9 mouse cellular contexts compared by ENCODE assay signal in the genomic region with DNA sequence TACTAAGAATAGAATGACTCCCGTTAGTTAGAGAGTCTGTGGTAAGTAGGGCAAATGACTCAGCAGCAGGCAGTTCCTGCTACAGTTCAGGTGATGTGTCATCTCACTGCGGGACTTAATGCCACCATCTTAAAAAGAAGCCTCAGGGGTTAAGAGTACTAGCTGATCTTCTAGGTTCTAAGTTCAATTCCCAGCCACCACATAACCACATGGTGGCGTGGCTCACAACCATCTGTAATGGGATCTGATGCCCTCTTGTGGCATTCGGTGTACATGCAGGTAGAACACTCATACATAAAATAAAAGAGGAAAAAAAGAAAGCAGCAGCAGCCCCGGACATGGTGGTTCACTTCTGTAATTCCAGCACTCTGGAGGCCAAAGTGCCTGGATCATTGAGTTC. TPM values are rescaled to one million over a fixed set of nuclear protein-coding genes. Genes with fewer than 3 reads are reported as not detected.
DNase-seq lines count a peak whose midpoint lies in the region; ATAC-seq lines count a peak whose summit lies in the region.
"Had no signal": no experiment of that assay in that cellular context is flagged by ENCODE, and none has a peak within 500 bp of the region (broad histone marks: within the 10 kb centered on the region; RNA-seq: fewer than 3 reads in every experiment).

No protein-coding gene starts in this region.

- no peak overlapping the region for H3K9ac ChIP-seq in hindbrain, embryonic 14.5 days
- no peak overlapping the region for H3K9ac ChIP-seq in hindbrain, embryonic 13.5 days
- H3K9ac ChIP-seq in neural tube, embryonic 11.5 days (ENCODE audit: low read length) = no peak overlapping the region

- no peaks in the 10 kb centered on the region for H3K27me3 ChIP-seq in hindbrain, embryonic 14.5 days (ENCODE audit: control insufficient read depth, insufficient read depth, low read length)
- no peaks in the 10 kb centered on the region for H3K27me3 ChIP-seq in hindbrain, embryonic 13.5 days
- H3K27me3 ChIP-seq in neural tube, embryonic 11.5 days (ENCODE audit: control insufficient read depth, insufficient read depth, low read length) = no peaks in the 10 kb centered on the region

- WGBS in hindbrain, embryonic 14.5 days = 38% methylated on average over 5 of the region's 5 CpGs
- WGBS in hindbrain, embryonic 13.5 days = 38% methylated on average over 5 of the region's 5 CpGs
- 48% methylated on average over 5 of the region's 5 CpGs for WGBS in neural tube, embryonic 11.5 days

- intact Hi-C loops in left cerebral cortex, postnatal 25 days (cut with DNase I) = no loop called here

- ATAC-seq in hindbrain, embryonic 14.5 days (ENCODE audit: low FRiP score) = no peak
- ATAC-seq in hindbrain, embryonic 13.5 days (ENCODE audit: low FRiP score) = no peak
- no peak for ATAC-seq in neural tube, embryonic 11.5 days (ENCODE audit: insufficient read depth, low FRiP score, low TSS enrichment)

- no peak overlapping the region for H3K27ac ChIP-seq in hindbrain, embryonic 14.5 days
- H3K27ac ChIP-seq in hindbrain, embryonic 13.5 days = no peak overlapping the region
- no peak overlapping the region for H3K27ac ChIP-seq in neural tube, embryonic 11.5 days (ENCODE audit: low read depth, low read length)

- H3K9me3 ChIP-seq in hindbrain, embryonic 14.5 days (ENCODE audit: control insufficient read depth, low read length) = no peaks in the 10 kb centered on the region
- H3K9me3 ChIP-seq in hindbrain, embryonic 13.5 days = no peaks in the 10 kb centered on the region
- H3K9me3 ChIP-seq in neural tube, embryonic 11.5 days (ENCODE audit: control insufficient read depth, low read length) = no peaks in the 10 kb centered on the region

- H3K36me3 ChIP-seq in hindbrain, embryonic 14.5 days (replicated peaks; ENCODE audit: control insufficient read depth, insufficient read depth) = peaks cover 98% of the 10 kb centered on the region
- peaks cover 86% of the 10 kb centered on the region for H3K36me3 ChIP-seq in hindbrain, embryonic 13.5 days
- H3K36me3 ChIP-seq in neural tube, embryonic 11.5 days (ENCODE audit: control insufficient read depth, insufficient read depth, low read length) = peaks cover 13% of the 10 kb centered on the region

- H3K4me1 ChIP-seq in hindbrain, embryonic 14.5 days (replicated peaks; ENCODE audit: control insufficient read depth, insufficient read depth, low read length) = no peaks in the 10 kb centered on the region
- H3K4me1 ChIP-seq in hindbrain, embryonic 13.5 days (replicated peaks) = no peaks in the 10 kb centered on the region
- H3K4me1 ChIP-seq in neural tube, embryonic 11.5 days (ENCODE audit: control insufficient read depth, insufficient read depth, low read length) = no peaks in the 10 kb centered on the region

- H3K4me3 ChIP-seq in hindbrain, embryonic 14.5 days (replicated peaks; ENCODE audit: low read length) = no peak overlapping the region
- H3K4me3 ChIP-seq in hindbrain, embryonic 13.5 days = no peak overlapping the region
- H3K4me3 ChIP-seq in neural tube, embryonic 11.5 days (ENCODE audit: low read depth, low read length) = no peak overlapping the region
- H3K4me3 ChIP-seq: myocyte had no signal

- peak; percentile 73 for DNase-seq in hindbrain, embryonic 14.5 days (ENCODE audit: low spot score)
- DNase-seq in CD8-positive naive resting alpha-beta T cell, adult 2 months (ENCODE audit: low read depth in 2 of 2, low spot score in 2 of 2) = peak; percentile 56 to 73
- peak; percentile 65 for DNase-seq in adrenal gland, postnatal 14 days
- peak; percentile 62 for DNase-seq in fibroblast of lung, adult 2 months (ENCODE audit: low read depth)
- peak; percentile 25 to 56 for DNase-seq in left cerebral cortex, postnatal 25 days (ENCODE audit: low spot score in 2 of 2)
- DNase-seq in neural tube, embryonic 11.5 days (ENCODE audit: low spot score) = peak; percentile 55
- DNase-seq in frontal cortex, postnatal 25 days (ENCODE audit: low spot score in 2 of 2) = no peak

- H3K4me2 ChIP-seq in hindbrain, embryonic 14.5 days (replicated peaks) = no peak overlapping the region
- H3K4me2 ChIP-seq in hindbrain, embryonic 13.5 days = no peak overlapping the region
- H3K4me2 ChIP-seq in neural tube, embryonic 11.5 days (ENCODE audit: low read depth) = no peak overlapping the region

RNA-seq across cellular contexts. Expression of a gene that starts 10.4 kb away (rescaled TPM):
- 90.1 and 93.0 TPM in 2 replicates for polyA plus RNA-seq in hindbrain, embryonic 14.5 days (2014; fragmentation: Nextera tagmentation; extraction: Ambion mirVana)
- polyA plus RNA-seq in hindbrain, embryonic 13.5 days (2015; fragmentation: Nextera tagmentation; extraction: Ambion mirVana) = 98.7 and 104 TPM in 2 replicates
- 128 and 130 TPM in 2 replicates for total RNA-seq in adrenal gland, postnatal 14 days (2021)
- 100 to 1,000 TPM; 127 to 130 TPM for total RNA-seq in left cerebral cortex, postnatal 25 days (2021)
- 89.0 and 99.1 TPM in 2 replicates for polyA plus RNA-seq in neural tube, embryonic 11.5 days (2014; fragmentation: Nextera tagmentation; extraction: Ambion mirVana)

RNA-seq across cellular contexts. Expression of a gene that starts 10.6 kb away (rescaled TPM):
- 3.2 TPM in 2 replicates for polyA plus RNA-seq in hindbrain, embryonic 14.5 days (2014; fragmentation: Nextera tagmentation; extraction: Ambion mirVana)
- 2.9 TPM in 2 replicates for polyA plus RNA-seq in hindbrain, embryonic 13.5 days (2015; fragmentation: Nextera tagmentation; extraction: Ambion mirVana)
- 4.9 and 6.6 TPM in 2 replicates for total RNA-seq in adrenal gland, postnatal 14 days (2021)
- total RNA-seq in left cerebral cortex, postnatal 25 days (2021) = under 1 TPM; 0.69 to 0.80 TPM
- polyA plus RNA-seq in neural tube, embryonic 11.5 days (2014; fragmentation: Nextera tagmentation; extraction: Ambion mirVana) = 20.3 and 20.4 TPM in 2 replicates

RNA-seq across cellular contexts. Expression of a gene that starts 19.7 kb away (rescaled TPM):
- 4.7 and 4.8 TPM in 2 replicates for polyA plus RNA-seq in hindbrain, embryonic 14.5 days (2014; fragmentation: Nextera tagmentation; extraction: Ambion mirVana)
- polyA plus RNA-seq in hindbrain, embryonic 13.5 days (2015; fragmentation: Nextera tagmentation; extraction: Ambion mirVana) = 3.4 and 4.1 TPM in 2 replicates
- 9.6 and 11.0 TPM in 2 replicates for total RNA-seq in adrenal gland, postnatal 14 days (2021)
- total RNA-seq in left cerebral cortex, postnatal 25 days (2021) = 1 to 10 TPM; 1.1 to 1.6 TPM
- 1.6 and 2.5 TPM in 2 replicates for polyA plus RNA-seq in neural tube, embryonic 11.5 days (2014; fragmentation: Nextera tagmentation; extraction: Ambion mirVana)

RNA-seq across cellular contexts. Expression of a gene that starts 36.7 kb away (rescaled TPM):
- polyA plus RNA-seq in hindbrain, embryonic 14.5 days (2014; fragmentation: Nextera tagmentation; extraction: Ambion mirVana) = not detected in 2 replicates
- polyA plus RNA-seq in hindbrain, embryonic 13.5 days (2015; fragmentation: Nextera tagmentation; extraction: Ambion mirVana) = not detected in 2 replicates
- total RNA-seq in adrenal gland, postnatal 14 days (2021) = not detected in 2 replicates
- total RNA-seq in left cerebral cortex, postnatal 25 days (2021) = not detected
- polyA plus RNA-seq in neural tube, embryonic 11.5 days (2014; fragmentation: Nextera tagmentation; extraction: Ambion mirVana) = not detected in 2 replicates
- polyA plus RNA-seq: myocyte had no signal

Comparison
In these comparisons a context has a peak if more than half of its experiments do, and no peak if none do; other contexts are left out.
1. DNase-seq: peak in hindbrain, embryonic 14.5 days (single experiment), CD8-positive naive resting alpha-beta T cell, adult 2 months (2 of 2), adrenal gland, postnatal 14 days (single experiment), fibroblast of lung, adult 2 months (single experiment), left cerebral cortex, postnatal 25 days (2 of 2) and neural tube, embryonic 11.5 days (single experiment); none in frontal cortex, postnatal 25 days (0 of 2).